Mouse (Mus musculus): Measurements from ENCODE around the gene Polr1e.
A peak's percentile ranks its signal among the peaks of the same experiment; 100 is the strongest.
"Not testable (repeated sequence)": the region's sequence is repeated elsewhere in the genome, so short reads cannot be mapped to it uniquely, and the experiment has no call there.

Polr1e gene

GRCm38 (mm10) chr4:45018452-45018980 is at the start of gene Polr1e:
Gene Polr1e, plus strand, starts transcription at chr4:45018583.
- DNase-seq (ENCODE audit: low read depth, low spot score) = peak; percentile 98

DNA sequence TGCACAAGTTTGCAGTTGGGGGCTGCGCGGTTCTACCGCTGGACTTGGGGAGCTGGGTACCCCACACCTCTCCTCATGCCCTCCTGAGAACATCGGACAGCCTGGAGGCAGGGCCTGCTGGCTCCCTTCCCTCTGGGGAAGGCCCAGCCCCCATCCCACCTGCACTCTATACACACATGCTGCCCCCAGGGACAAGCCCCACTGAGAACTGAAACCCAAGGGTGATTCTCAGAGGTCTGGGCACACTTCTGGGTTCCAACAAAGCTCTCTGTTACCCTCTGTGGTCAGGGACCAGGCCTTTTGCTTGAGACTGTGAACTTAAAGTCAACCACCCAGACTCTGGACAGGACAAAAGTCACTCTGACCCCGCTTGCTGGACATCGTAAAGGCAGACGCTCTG is 48.3 kb upstream of the Polr1e start:
- DNase-seq (ENCODE audit: low read depth, low spot score) = no peak

DNA sequence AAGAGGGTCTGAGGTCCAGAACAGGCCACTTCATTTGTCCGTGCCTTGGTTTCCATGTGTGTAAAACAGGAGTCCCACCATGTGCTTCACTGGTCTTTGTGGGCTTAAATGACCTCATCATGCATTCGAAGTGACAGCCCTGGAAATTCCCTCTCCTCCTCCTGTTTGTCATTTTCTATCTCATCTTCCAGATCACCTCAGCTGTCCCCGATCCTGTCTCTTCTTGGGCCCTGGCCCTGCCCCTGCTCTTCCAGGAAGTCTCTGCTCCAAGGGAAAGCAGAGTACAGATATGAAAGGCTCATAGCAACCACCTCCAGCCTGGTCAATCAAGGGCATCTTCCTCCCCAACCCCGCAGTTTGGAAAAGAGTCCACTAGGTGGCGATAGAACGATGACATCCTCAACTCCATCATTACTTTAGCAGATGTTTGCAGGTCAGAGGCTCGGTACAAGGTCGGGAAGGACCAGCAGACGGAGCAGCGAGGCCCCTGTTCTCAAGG is 47.7 kb upstream of the Polr1e start:
- DNase-seq (ENCODE audit: low read depth, low spot score) = peak; percentile 86

DNA sequence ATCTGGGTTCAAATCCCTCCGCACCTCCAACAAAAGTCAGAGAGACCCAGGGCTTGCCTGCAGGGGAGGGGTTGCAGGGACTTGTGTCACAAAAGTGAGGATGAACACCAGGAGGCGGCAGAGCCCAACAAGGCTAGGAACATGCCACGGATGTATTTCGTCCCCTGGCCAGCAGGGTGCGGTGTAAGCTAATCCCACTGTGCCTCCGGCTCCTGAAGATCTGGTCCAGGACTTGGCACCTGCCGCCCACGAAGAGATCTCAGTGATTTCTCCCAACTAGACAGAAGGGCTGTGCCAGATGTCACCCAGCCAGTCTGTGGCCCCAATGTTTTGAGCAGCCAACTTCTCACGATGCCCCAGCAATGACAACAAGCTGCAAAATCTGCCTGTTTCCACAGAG is 44.9 kb upstream of the Polr1e start:
- peak; percentile 96 for DNase-seq (ENCODE audit: low read depth, low spot score)

DNA sequence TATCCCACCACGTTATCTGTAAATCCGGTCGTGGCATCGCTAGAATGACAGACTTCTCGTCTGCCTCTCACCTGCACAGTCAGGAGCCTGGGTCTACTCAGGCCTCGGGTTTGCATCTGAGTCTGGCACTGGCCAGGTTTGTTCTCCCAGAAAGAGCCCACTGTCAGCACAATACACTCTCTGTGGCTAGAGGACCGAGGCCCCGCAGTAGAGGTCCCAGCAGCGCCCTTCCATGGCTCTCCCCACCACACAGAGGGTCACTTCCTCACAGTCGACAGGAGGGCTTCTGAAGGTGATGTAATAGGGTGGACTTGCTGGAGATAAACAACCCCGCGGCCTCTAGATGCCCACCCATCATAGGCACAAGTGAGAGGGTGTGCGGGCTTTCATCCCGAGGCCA is 44.5 kb upstream of the Polr1e start:
- DNase-seq (ENCODE audit: low read depth, low spot score) = no peak

- no peak for DNase-seq (ENCODE audit: low read depth, low spot score)
These were observed 44.1 kb upstream of the Polr1e start for GRCm38 (mm10) chr4:44974331-44974730.

GRCm38 (mm10) chr4:44976026-44976615 is 42.3 kb upstream of the Polr1e start:
- DNase-seq (ENCODE audit: low read depth, low spot score) = no peak

DNA sequence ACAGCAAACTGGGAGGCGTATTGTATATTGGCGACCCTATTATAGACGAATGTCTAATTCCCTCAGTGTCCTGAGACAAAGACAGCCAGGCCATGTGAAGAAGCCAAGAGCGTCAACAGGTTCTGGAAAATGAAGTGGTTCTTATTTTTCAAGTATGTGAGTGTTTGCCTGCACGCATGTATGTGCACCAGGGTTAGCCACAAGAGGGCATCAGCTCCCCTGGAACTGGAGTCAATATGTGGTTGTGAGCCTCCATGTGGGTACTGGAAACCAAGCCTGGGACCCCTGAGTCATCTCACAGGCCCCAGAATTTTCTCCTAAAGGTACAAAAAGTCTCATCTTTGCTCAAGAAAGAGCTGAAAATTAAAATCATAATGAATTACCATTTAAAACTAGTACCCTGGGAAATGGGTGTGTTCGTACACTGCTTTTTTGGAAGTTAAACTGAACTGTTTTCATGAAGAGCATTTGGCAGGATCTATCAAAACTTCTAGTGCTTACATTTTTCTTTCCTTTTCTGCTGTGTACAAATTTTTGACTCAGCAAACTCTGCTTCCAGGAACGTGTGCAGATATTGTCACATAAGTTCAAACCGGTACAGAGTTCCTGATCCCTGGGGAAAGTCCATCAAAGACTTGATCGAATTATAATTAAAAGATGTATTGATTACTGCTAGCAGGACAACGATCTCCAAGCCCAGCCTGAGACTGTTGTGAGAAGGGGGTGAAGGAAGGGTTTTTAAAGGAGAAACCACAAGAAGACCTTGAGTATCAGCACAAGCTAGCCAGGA is 41.3 kb upstream of the Polr1e start:
- peak; percentile 54 for DNase-seq (ENCODE audit: low read depth, low spot score)

DNA sequence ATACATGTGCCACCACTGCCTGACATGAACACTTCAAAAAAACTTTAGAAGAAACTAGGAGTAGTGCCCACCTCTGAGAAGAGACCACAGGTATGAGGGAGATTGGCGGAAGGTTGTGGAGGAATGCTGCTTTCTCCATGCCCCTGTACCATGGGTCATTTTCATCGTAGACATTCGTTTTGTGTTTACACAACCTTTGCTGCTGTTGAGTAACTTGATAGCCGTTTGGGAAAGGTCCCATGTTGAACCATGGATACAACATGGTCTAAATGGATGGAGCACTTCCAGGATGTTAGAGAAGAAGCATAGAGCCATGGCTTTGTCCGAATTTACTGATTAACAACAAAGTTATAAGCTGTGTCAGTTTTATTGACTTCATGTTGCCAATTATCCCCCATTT is 40.2 kb upstream of the Polr1e start:
- no peak for DNase-seq (ENCODE audit: low read depth, low spot score)

DNA sequence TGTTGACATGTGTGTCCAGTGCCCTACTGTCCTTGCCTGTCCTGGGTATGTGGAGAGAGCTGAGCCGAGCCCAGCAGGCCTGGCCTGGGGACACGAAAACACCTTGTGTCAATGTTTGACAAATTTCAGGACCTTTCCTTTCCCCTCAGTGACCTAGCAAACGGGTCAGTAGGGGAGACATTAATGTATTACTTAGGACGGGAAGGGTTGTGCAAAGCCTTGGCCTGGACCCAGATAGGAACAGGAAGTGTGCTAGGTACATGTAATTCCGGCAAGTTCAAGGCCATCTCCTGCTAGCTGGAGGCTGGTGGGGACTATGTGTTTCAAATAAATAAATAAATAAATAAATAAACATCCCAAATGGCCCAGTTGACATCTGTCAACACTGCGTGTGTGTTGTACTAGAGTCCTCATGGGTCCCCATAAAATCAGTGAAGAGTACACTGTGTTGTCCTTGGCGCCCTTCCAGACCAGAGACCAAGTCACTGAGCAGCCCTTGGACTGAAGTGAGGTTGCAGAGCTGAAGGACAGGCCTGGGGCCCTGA is 38.5 kb upstream of the Polr1e start:
- DNase-seq (ENCODE audit: low read depth, low spot score) = no peak

- DNase-seq (ENCODE audit: low read depth, low spot score) = peak; percentile 91
These were observed 37.0 kb upstream of the Polr1e start, which contains the start of gene Grhpr for GRCm38 (mm10) chr4:44981280-44981973. Gene Grhpr, plus strand, starts transcription at chr4:44981395.

DNA sequence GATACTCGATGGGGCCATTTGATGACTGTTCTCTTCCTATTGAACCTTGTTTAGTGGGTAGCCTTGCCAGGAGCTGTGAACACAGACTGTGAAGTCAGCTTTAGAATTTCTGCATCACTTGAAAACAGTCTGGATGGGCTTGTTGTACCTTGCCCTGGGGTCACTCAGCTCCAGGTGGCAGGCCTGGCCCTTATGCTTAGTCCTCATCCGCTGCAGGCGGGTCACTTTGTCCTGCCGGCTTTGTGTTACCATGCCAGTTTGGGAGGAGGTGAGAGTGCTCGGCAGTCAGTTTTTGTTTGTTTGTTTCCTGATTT is 36.5 kb upstream of the Polr1e start:
- no peak for DNase-seq (ENCODE audit: low read depth, low spot score)

DNA sequence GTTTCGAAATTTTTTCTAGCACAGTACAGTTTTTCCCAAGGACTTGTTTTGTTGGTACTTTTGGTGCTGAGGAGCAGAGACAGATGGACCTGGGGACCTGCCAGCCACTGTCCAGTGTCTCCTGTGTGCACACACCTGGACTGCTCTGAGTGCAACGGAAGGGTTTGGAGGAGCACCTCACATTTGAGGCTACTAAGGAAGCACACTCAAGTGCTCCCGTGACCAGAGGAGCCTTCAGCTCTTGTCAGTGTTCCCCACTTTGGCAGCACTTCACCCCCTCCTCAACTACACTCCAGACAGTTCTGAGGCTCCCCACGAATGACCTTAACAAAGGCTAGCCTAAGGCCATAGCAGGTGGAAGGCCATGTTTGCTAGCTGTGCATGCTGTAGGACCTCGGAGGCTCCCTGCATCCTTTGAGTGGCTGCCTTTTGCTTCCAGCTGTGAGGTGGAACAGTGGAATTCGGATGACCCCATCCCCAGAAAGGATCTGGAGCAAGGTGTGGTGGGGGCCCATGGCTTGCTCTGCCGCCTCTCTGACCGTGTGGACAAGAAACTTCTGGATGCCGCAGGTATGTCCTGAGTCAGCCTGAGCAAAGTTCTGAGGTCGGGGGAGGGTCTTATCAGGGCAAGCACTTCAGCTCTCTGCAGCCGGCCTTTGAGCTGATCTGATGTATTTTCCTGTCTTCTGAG is 35.8 kb upstream of the Polr1e start:
- peak; percentile 18 for DNase-seq (ENCODE audit: low read depth, low spot score)

DNA sequence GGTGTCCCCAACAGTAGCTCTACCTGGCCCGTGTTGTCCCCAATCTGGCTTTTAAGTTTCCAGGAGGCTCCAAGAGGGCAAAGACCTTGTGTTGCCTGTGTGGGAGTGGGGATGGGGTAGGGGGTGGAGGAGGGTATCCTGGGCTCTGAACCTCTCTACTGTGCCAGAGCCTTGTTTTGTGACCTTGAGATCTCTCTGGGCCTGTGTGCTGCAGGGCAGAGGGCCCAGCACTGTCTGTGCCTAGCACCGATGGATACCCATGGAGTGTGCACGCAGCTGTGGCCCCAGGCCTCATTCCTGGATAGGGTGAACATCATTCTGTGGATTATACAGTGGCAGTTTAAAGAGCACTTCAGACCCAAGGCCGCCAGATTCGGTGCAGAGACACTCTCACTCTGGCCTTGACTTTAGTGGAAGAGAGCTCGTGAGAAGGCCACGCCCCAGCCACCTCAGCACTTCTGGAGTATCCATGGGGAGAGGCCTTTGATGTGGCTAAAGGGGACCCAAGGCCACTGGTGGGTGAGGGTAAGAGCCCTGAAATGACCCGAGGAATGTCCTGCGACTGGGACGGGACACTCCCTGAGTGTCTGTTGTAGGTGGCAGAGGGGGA is 35.1 kb upstream of the Polr1e start:
- peak; percentile 20 for DNase-seq (ENCODE audit: low read depth, low spot score)

GRCm38 (mm10) chr4:44990560-44990959 is 27.8 kb upstream of the Polr1e start:
- DNase-seq (ENCODE audit: low read depth, low spot score) = no peak

DNA sequence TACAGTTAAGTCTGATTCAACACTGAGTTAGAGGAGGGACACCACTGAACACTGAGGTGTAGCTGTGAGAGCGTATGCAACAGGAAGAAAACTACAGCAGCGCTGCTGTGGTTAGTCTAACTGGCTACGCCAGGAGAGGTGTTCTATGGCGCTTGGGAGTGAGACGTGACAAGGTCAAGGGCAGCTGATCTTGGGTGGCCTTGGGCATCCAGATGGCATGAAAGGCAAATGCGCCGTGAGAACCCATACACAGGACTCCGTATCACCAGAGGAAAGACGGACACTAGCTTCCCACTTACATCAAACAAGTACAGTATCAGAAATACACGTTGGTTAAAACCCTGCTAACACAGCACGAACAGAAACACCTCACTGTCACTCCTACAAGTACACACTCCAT is 26.1 kb upstream of the Polr1e start:
- DNase-seq (ENCODE audit: low read depth, low spot score) = not testable (repeated sequence)

GRCm38 (mm10) chr4:44993179-44993578 is 25.2 kb upstream of the Polr1e start:
- DNase-seq (ENCODE audit: low read depth, low spot score) = not testable (repeated sequence)

DNA sequence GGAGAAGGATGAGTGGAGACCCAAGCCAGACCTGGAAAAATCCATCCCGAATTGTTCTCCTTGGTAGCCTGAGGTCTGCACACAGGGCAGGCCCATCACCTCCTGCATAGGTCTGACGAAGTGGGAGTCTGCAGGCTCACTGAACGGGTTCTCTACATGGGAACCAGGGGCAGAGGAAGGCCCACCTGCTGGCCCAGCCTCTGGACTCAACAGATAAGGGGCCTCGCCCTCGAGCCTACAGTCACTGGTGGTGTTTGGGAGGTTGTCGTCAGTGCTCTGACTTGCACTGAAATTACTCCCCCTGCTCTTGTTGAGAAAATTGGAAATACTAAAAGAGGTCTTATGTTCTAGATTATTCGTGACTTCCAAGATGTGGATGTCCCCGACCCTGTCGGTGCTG is 24.5 kb upstream of the Polr1e start:
- no peak for DNase-seq (ENCODE audit: low read depth, low spot score)

DNA sequence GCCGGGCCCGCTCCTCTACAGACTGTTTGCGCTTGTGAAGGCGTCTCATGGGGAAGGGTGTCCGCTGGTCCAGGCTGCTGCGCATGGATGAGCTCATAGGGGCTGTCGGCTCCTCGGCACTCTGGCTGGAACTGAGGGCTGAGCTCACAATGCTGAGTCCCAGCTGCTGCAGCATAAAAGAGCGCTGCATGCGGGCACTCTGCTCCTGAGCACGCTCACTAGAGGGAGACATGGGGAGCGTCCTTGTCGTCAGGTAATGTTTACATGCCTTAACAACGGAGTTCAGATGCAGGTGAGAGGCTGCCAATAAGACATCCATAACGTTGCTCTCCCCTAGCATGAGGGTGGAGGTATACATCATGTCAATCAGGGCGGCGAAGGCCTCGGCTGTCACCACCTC is 23.6 kb upstream of the Polr1e start:
- peak; percentile 66 for DNase-seq (ENCODE audit: low read depth, low spot score)

GRCm38 (mm10) chr4:44998071-44998470 is 20.3 kb upstream of the Polr1e start:
- no peak for DNase-seq (ENCODE audit: low read depth, low spot score)

DNA sequence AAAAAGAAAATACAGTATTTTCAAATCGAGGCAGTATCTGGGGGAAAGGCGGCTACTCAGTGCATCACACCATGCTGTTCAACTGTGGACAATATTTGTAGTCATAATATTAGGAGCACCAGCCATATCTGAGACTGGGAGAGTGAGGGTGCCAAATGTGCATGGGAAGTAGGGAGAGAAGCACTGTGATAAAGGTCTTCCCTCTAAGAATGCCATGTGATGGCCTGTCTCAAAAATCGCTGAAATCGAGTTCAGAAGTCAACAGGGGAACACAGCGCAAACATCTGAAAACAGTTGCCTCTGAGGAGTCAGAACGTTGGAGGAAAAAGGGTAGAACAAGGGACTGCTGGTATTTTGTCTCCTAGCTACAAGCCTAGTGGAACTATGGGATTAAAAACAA is 18.4 kb upstream of the Polr1e start:
- DNase-seq (ENCODE audit: low read depth, low spot score) = no peak
